Mouse (Mus musculus): ENCODE measurements around the gene Tspan11. TPM values are rescaled to one million over a fixed set of nuclear protein-coding genes. Genes with fewer than 3 reads are reported as not detected.

The Tspan11 gene
- polyA plus RNA-seq, 1 experiment: 0.78 TPM

- no peak for DNase-seq
- Histone ChIP-seq H3K4me3 (ENCODE audit: insufficient read depth, low read depth, low read length) (no peak overlapping the region), H3K27ac (ENCODE audit: insufficient read depth, low read depth, low read length) (no peak overlapping the region), H3K4me1 (ENCODE audit: control insufficient read depth, insufficient read depth, low read length) (no peaks in the 10 kb centered on the region), H3K36me3 (ENCODE audit: control insufficient read depth, insufficient read depth, low read length) (no peaks in the 10 kb centered on the region), H3K27me3 (replicated peaks; ENCODE audit: control insufficient read depth, insufficient read depth, low read length) (no peaks in the 10 kb centered on the region)
- TF ChIP-seq POLR2A (IDR thresholded peaks at IDR 0.05; ENCODE audit: low read depth, low read length) (no peak), CTCF (conservative IDR thresholded peaks at IDR 0.05; ENCODE audit: insufficient read depth, insufficient read length, low read depth, low read length) (no peak)
- 87% methylated on average over 4 of the region's 4 CpGs for WGBS
Measured at GRCm38 (mm10) chr6:127851611-127852010, 35.8 kb upstream of the Tspan11 start.

- no peak for DNase-seq
- TF ChIP-seq POLR2A (IDR thresholded peaks at IDR 0.05; ENCODE audit: low read depth, low read length): no peak
- TF ChIP-seq CTCF (conservative IDR thresholded peaks at IDR 0.05; ENCODE audit: insufficient read depth, insufficient read length, low read depth, low read length): no peak
- H3K27me3 ChIP-seq (replicated peaks; ENCODE audit: control insufficient read depth, insufficient read depth, low read length): no peaks in the 10 kb centered on the region
- 95% methylated on average over 7 of the region's 7 CpGs for WGBS
- H3K4me1 ChIP-seq (ENCODE audit: control insufficient read depth, insufficient read depth, low read length): no peaks in the 10 kb centered on the region
- no peaks in the 10 kb centered on the region for H3K36me3 ChIP-seq (ENCODE audit: control insufficient read depth, insufficient read depth, low read length)
- no peak overlapping the region for H3K4me3 ChIP-seq (ENCODE audit: insufficient read depth, low read depth, low read length)
- H3K27ac ChIP-seq (ENCODE audit: insufficient read depth, low read depth, low read length): no peak overlapping the region
Measured at GRCm38 (mm10) chr6:127853241-127853640, 34.1 kb upstream of the Tspan11 start.

GRCm38 (mm10) chr6:127853771-127854687, 33.4 kb upstream of the Tspan11 start:
- H3K36me3 ChIP-seq (ENCODE audit: control insufficient read depth, insufficient read depth, low read length): no peaks in the 10 kb centered on the region
- no peak for DNase-seq
- 18% methylated on average over 16 of the region's 16 CpGs for WGBS
- H3K4me1 ChIP-seq (ENCODE audit: control insufficient read depth, insufficient read depth, low read length): no peaks in the 10 kb centered on the region
- H3K4me3 ChIP-seq (ENCODE audit: insufficient read depth, low read depth, low read length): no peak overlapping the region
- H3K27me3 ChIP-seq (replicated peaks; ENCODE audit: control insufficient read depth, insufficient read depth, low read length): no peaks in the 10 kb centered on the region
- no peak overlapping the region for H3K27ac ChIP-seq (ENCODE audit: insufficient read depth, low read depth, low read length)
- TF ChIP-seq CTCF (conservative IDR thresholded peaks at IDR 0.05; ENCODE audit: insufficient read depth, insufficient read length, low read depth, low read length): no peak
- no peak for TF ChIP-seq POLR2A (IDR thresholded peaks at IDR 0.05; ENCODE audit: low read depth, low read length)

- H3K4me3 ChIP-seq (ENCODE audit: insufficient read depth, low read depth, low read length): no peak overlapping the region
- H3K36me3 ChIP-seq (ENCODE audit: control insufficient read depth, insufficient read depth, low read length): no peaks in the 10 kb centered on the region
- no peak for TF ChIP-seq CTCF (conservative IDR thresholded peaks at IDR 0.05; ENCODE audit: insufficient read depth, insufficient read length, low read depth, low read length)
- no peak for TF ChIP-seq POLR2A (IDR thresholded peaks at IDR 0.05; ENCODE audit: low read depth, low read length)
- H3K27ac ChIP-seq (ENCODE audit: insufficient read depth, low read depth, low read length): no peak overlapping the region
- H3K4me1 ChIP-seq (ENCODE audit: control insufficient read depth, insufficient read depth, low read length): no peaks in the 10 kb centered on the region
- H3K27me3 ChIP-seq (replicated peaks; ENCODE audit: control insufficient read depth, insufficient read depth, low read length): no peaks in the 10 kb centered on the region
- 94% methylated on average over 2 of the region's 2 CpGs for WGBS
- DNase-seq: no peak
Measured at GRCm38 (mm10) chr6:127854688-127855013, 32.7 kb upstream of the Tspan11 start.

- TF ChIP-seq CTCF (conservative IDR thresholded peaks at IDR 0.05; ENCODE audit: insufficient read depth, insufficient read length, low read depth, low read length) (no peak), POLR2A (IDR thresholded peaks at IDR 0.05; ENCODE audit: low read depth, low read length) (no peak)
- Histone ChIP-seq H3K27ac (ENCODE audit: insufficient read depth, low read depth, low read length) (no peak overlapping the region), H3K27me3 (replicated peaks; ENCODE audit: control insufficient read depth, insufficient read depth, low read length) (no peaks in the 10 kb centered on the region), H3K36me3 (ENCODE audit: control insufficient read depth, insufficient read depth, low read length) (no peaks in the 10 kb centered on the region), H3K4me1 (ENCODE audit: control insufficient read depth, insufficient read depth, low read length) (no peaks in the 10 kb centered on the region), H3K4me3 (ENCODE audit: insufficient read depth, low read depth, low read length) (no peak overlapping the region)
- WGBS: 66% methylated on average over 9 of the region's 9 CpGs
- no peak for DNase-seq
Measured at GRCm38 (mm10) chr6:127855711-127856295, 31.6 kb upstream of the Tspan11 start.

GRCm38 (mm10) chr6:127861951-127862350, 25.4 kb upstream of the Tspan11 start:
- no peaks in the 10 kb centered on the region for H3K4me1 ChIP-seq (ENCODE audit: control insufficient read depth, insufficient read depth, low read length)
- H3K4me3 ChIP-seq (ENCODE audit: insufficient read depth, low read depth, low read length): no peak overlapping the region
- H3K27me3 ChIP-seq (replicated peaks; ENCODE audit: control insufficient read depth, insufficient read depth, low read length): no peaks in the 10 kb centered on the region
- DNase-seq: no peak
- TF ChIP-seq CTCF (conservative IDR thresholded peaks at IDR 0.05; ENCODE audit: insufficient read depth, insufficient read length, low read depth, low read length): no peak
- TF ChIP-seq POLR2A (IDR thresholded peaks at IDR 0.05; ENCODE audit: low read depth, low read length): no peak
- 81% methylated on average over 9 of the region's 9 CpGs for WGBS
- no peak overlapping the region for H3K27ac ChIP-seq (ENCODE audit: insufficient read depth, low read depth, low read length)
- H3K36me3 ChIP-seq (ENCODE audit: control insufficient read depth, insufficient read depth, low read length): no peaks in the 10 kb centered on the region

- WGBS: 57% methylated on average over 4 of the region's 4 CpGs
Measured at GRCm38 (mm10) chr6:127865391-127865790, 22.0 kb upstream of the Tspan11 start.

More at GRCm38 (mm10) chr6:127865391-127865790, 22.0 kb upstream of the Tspan11 start:
- DNase-seq: no peak
- TF ChIP-seq CTCF (conservative IDR thresholded peaks at IDR 0.05; ENCODE audit: insufficient read depth, insufficient read length, low read depth, low read length) (no peak), POLR2A (IDR thresholded peaks at IDR 0.05; ENCODE audit: low read depth, low read length) (no peak)
- Histone ChIP-seq H3K36me3 (ENCODE audit: control insufficient read depth, insufficient read depth, low read length) (no peaks in the 10 kb centered on the region), H3K4me1 (ENCODE audit: control insufficient read depth, insufficient read depth, low read length) (no peaks in the 10 kb centered on the region), H3K27ac (ENCODE audit: insufficient read depth, low read depth, low read length) (no peak overlapping the region), H3K4me3 (ENCODE audit: insufficient read depth, low read depth, low read length) (no peak overlapping the region), H3K27me3 (replicated peaks; ENCODE audit: control insufficient read depth, insufficient read depth, low read length) (no peaks in the 10 kb centered on the region)

All from kidney, adult 2 months (tissue).